Mouse (Mus musculus): Measurements from ENCODE around the gene Fgf2. TPM values are rescaled to one million over a fixed set of nuclear protein-coding genes. Genes with fewer than 3 reads are reported as not detected.
A peak's percentile ranks its signal among the peaks of the same experiment; 100 is the strongest.

Fgf2 gene
- polyA plus RNA-seq (2012; fragmentation: generic; extraction: Trizol) = 0.49 TPM
- long read RNA-seq, experiment 1, partial matches to known transcripts = 0 of 2 reads
- long read RNA-seq, experiment 1, other reads (novel, unspliced or antisense) = 1 of 2 reads
- long read RNA-seq, experiment 2, partial matches to known transcripts = 0 of 1 reads
- long read RNA-seq, experiment 2, other reads (novel, unspliced or antisense) = 1 of 1 reads

- no peaks in the 10 kb centered on the region for H3K79me2 ChIP-seq (ENCODE audit: control insufficient read depth, insufficient read depth)
- peak within 1 kb of the TSS; percentile 38 for H3ac ChIP-seq (ENCODE audit: control insufficient read depth, insufficient read length, low read depth)
- no peaks in the 10 kb centered on the region for H3K79me3 ChIP-seq (ENCODE audit: low read depth)
- no peaks in the 10 kb centered on the region for H3K36me3 ChIP-seq (ENCODE audit: control insufficient read depth, insufficient read depth)
- no peaks in the 10 kb centered on the region for H3K27me3 ChIP-seq (ENCODE audit: control insufficient read depth, insufficient read depth, insufficient read length)
- peak within 1 kb of the TSS; percentile 2 for H3K4me3 ChIP-seq (ENCODE audit: insufficient read depth, poor library complexity, severe bottlenecking)
- no peak for TF ChIP-seq FOSL1 (IDR thresholded peaks at IDR 0.05; ENCODE audit: insufficient read depth, low read length, poor library complexity, severe bottlenecking)
- TF ChIP-seq USF1 (IDR thresholded peaks at IDR 0.05; ENCODE audit: low read depth) = no peak
- TF ChIP-seq CTCF (IDR thresholded peaks at IDR 0.05; ENCODE audit: control insufficient read depth, insufficient read depth, insufficient read length) = no peak
- TF ChIP-seq MAX (IDR thresholded peaks at IDR 0.05) = no peak
- no peak for TF ChIP-seq MYOG (IDR thresholded peaks at IDR 0.05; ENCODE audit: control insufficient read depth, extremely low read depth, insufficient read length)
Observed at GRCm38 (mm10) chr3:37348221-37349165, at the start of gene Fgf2. Fgf2 (plus strand) TSS chr3:37348346.

- no peak overlapping the region for H3ac ChIP-seq (ENCODE audit: control insufficient read depth, insufficient read length, low read depth)
- H3K4me3 ChIP-seq (ENCODE audit: insufficient read depth, poor library complexity, severe bottlenecking) = no peak overlapping the region
- no peaks in the 10 kb centered on the region for H3K79me2 ChIP-seq (ENCODE audit: control insufficient read depth, insufficient read depth)
- H3K79me3 ChIP-seq (ENCODE audit: low read depth) = no peaks in the 10 kb centered on the region
- no peaks in the 10 kb centered on the region for H3K27me3 ChIP-seq (ENCODE audit: control insufficient read depth, insufficient read depth, insufficient read length)
- H3K36me3 ChIP-seq (ENCODE audit: control insufficient read depth, insufficient read depth) = no peaks in the 10 kb centered on the region
- TF ChIP-seq MAX (IDR thresholded peaks at IDR 0.05) (no peak), CEBPB (IDR thresholded peaks at IDR 0.05; ENCODE audit: low read depth) (no peak), FOSL1 (IDR thresholded peaks at IDR 0.05; ENCODE audit: insufficient read depth, low read length, poor library complexity, severe bottlenecking) (no peak), MYOG (IDR thresholded peaks at IDR 0.05; ENCODE audit: control insufficient read depth, extremely low read depth, insufficient read length) (no peak), MYOD1 (IDR thresholded peaks at IDR 0.05; ENCODE audit: control insufficient read depth, insufficient read length, low read depth) (no peak), CTCF (IDR thresholded peaks at IDR 0.05; ENCODE audit: control insufficient read depth, insufficient read depth, insufficient read length) (no peak), USF1 (IDR thresholded peaks at IDR 0.05; ENCODE audit: low read depth) (no peak)
Observed at GRCm38 (mm10) chr3:37299470-37299869, 48.7 kb upstream of the Fgf2 start.

- H3K79me2 ChIP-seq (ENCODE audit: control insufficient read depth, insufficient read depth) = no peaks in the 10 kb centered on the region
- H3K79me3 ChIP-seq (ENCODE audit: low read depth) = no peaks in the 10 kb centered on the region
- H3K36me3 ChIP-seq (ENCODE audit: control insufficient read depth, insufficient read depth) = no peaks in the 10 kb centered on the region
- TF ChIP-seq CEBPB (IDR thresholded peaks at IDR 0.05; ENCODE audit: low read depth) (no peak), MYOD1 (IDR thresholded peaks at IDR 0.05; ENCODE audit: control insufficient read depth, insufficient read length, low read depth) (no peak), MYOG (IDR thresholded peaks at IDR 0.05; ENCODE audit: control insufficient read depth, extremely low read depth, insufficient read length) (no peak), MAX (IDR thresholded peaks at IDR 0.05) (no peak), USF1 (IDR thresholded peaks at IDR 0.05; ENCODE audit: low read depth) (no peak), CTCF (IDR thresholded peaks at IDR 0.05; ENCODE audit: control insufficient read depth, insufficient read depth, insufficient read length) (peak; percentile 62), FOSL1 (IDR thresholded peaks at IDR 0.05; ENCODE audit: insufficient read depth, low read length, poor library complexity, severe bottlenecking) (no peak)
- no peak overlapping the region for H3K4me3 ChIP-seq (ENCODE audit: insufficient read depth, poor library complexity, severe bottlenecking)
- H3ac ChIP-seq (ENCODE audit: control insufficient read depth, insufficient read length, low read depth) = no peak overlapping the region
- H3K27me3 ChIP-seq (ENCODE audit: control insufficient read depth, insufficient read depth, insufficient read length) = no peaks in the 10 kb centered on the region
Observed at GRCm38 (mm10) chr3:37302685-37303084, 45.5 kb upstream of the Fgf2 start.

GRCm38 (mm10) chr3:37303392-37304139 is 44.6 kb upstream of the Fgf2 start:
- Histone ChIP-seq H3K79me2 (ENCODE audit: control insufficient read depth, insufficient read depth) (no peaks in the 10 kb centered on the region), H3K4me3 (ENCODE audit: insufficient read depth, poor library complexity, severe bottlenecking) (no peak overlapping the region), H3K36me3 (ENCODE audit: control insufficient read depth, insufficient read depth) (no peaks in the 10 kb centered on the region), H3K27me3 (ENCODE audit: control insufficient read depth, insufficient read depth, insufficient read length) (no peaks in the 10 kb centered on the region), H3K79me3 (ENCODE audit: low read depth) (no peaks in the 10 kb centered on the region), H3ac (ENCODE audit: control insufficient read depth, insufficient read length, low read depth) (no peak overlapping the region)
- no peak for TF ChIP-seq CTCF (IDR thresholded peaks at IDR 0.05; ENCODE audit: control insufficient read depth, insufficient read depth, insufficient read length)
- TF ChIP-seq MYOD1 (IDR thresholded peaks at IDR 0.05; ENCODE audit: control insufficient read depth, insufficient read length, low read depth) = no peak
- TF ChIP-seq MYOG (IDR thresholded peaks at IDR 0.05; ENCODE audit: control insufficient read depth, extremely low read depth, insufficient read length) = no peak
- TF ChIP-seq FOSL1 (IDR thresholded peaks at IDR 0.05; ENCODE audit: insufficient read depth, low read length, poor library complexity, severe bottlenecking) = no peak
- TF ChIP-seq CEBPB (IDR thresholded peaks at IDR 0.05; ENCODE audit: low read depth) = no peak
- TF ChIP-seq MAX (IDR thresholded peaks at IDR 0.05) = no peak
- no peak for TF ChIP-seq USF1 (IDR thresholded peaks at IDR 0.05; ENCODE audit: low read depth)

- Histone ChIP-seq H3K79me3 (ENCODE audit: low read depth) (peaks cover 6% of the 10 kb centered on the region), H3K4me3 (ENCODE audit: insufficient read depth, poor library complexity, severe bottlenecking) (peak overlapping the region; percentile 63), H3ac (ENCODE audit: control insufficient read depth, insufficient read length, low read depth) (peak overlapping the region; percentile 51), H3K79me2 (ENCODE audit: control insufficient read depth, insufficient read depth) (peaks cover 32% of the 10 kb centered on the region), H3K27me3 (ENCODE audit: control insufficient read depth, insufficient read depth, insufficient read length) (no peaks in the 10 kb centered on the region), H3K36me3 (ENCODE audit: control insufficient read depth, insufficient read depth) (peaks cover 5% of the 10 kb centered on the region)
- TF ChIP-seq MYOD1 (IDR thresholded peaks at IDR 0.05; ENCODE audit: control insufficient read depth, insufficient read length, low read depth) (no peak), CEBPB (IDR thresholded peaks at IDR 0.05; ENCODE audit: low read depth) (no peak), MYOG (IDR thresholded peaks at IDR 0.05; ENCODE audit: control insufficient read depth, extremely low read depth, insufficient read length) (no peak), MAX (IDR thresholded peaks at IDR 0.05) (no peak), USF1 (IDR thresholded peaks at IDR 0.05; ENCODE audit: low read depth) (no peak), CTCF (IDR thresholded peaks at IDR 0.05; ENCODE audit: control insufficient read depth, insufficient read depth, insufficient read length) (no peak)
Observed at GRCm38 (mm10) chr3:37311897-37312369, 36.2 kb upstream of the Fgf2 start.
